Comparison of ENCODE assay signal across 8 mouse cellular contexts in genomic region chr7:41499389-41500049, GRCm38 (mm10). TPM values are rescaled to one million over a fixed set of nuclear protein-coding genes. Genes with fewer than 3 reads are reported as not detected.
DNase-seq lines count a peak whose midpoint lies in the region; ATAC-seq lines count a peak whose summit lies in the region.

Gene Gm20449, minus strand, starts transcription at chr7:41499417.
Gene AW146154, minus strand, starts transcription at chr7:41499890.

- peak; percentile 98 for ATAC-seq in inflammation-experienced regulatory T-cells, adult 6 months
- peak; percentile 99 for ATAC-seq in megakaryocyte-erythroid progenitor cell, adult 5-6 weeks (replicated peaks; ENCODE audit: low FRiP score, low TSS enrichment, poor library complexity, severe bottlenecking)

- intact Hi-C loops in gastrocnemius, postnatal 14 days (cut with DNase I; ENCODE audit: low total_unique reads) = loop anchor here (5.0 kb wide), 2 partner anchors 107 to 138 kb away; partner anchors contain the start of gene AI987944
- intact Hi-C loops in left cerebral cortex, postnatal 10 days (cut with DNase I) = loop anchor here (5.0 to 10.0 kb wide), 3 partner anchors 107 to 1775 kb away; partner anchors contain the start of genes AI987944 and Zfp788

- DNase-seq in adrenal gland, adult (ENCODE audit: inconsistent age in 2 of 2, low spot score in 1 of 2) = peak; percentile 98 to 100
- peak; percentile 93 for DNase-seq in embryo, embryonic 10.5 days (ENCODE audit: low spot score)
- peak; percentile 96 for DNase-seq in gastrocnemius, postnatal 14 days
- DNase-seq in left cerebral cortex, postnatal 10 days (ENCODE audit: extremely low spot score in 1 of 2, low spot score in 2 of 2) = peak; percentile 97 to 99
- DNase-seq in right cerebral cortex, postnatal 25 days = peak; percentile 99
- DNase-seq in urinary bladder, postnatal 4 days (ENCODE audit: low spot score in 2 of 2) = peak; percentile 93 to 97

RNA-seq across cellular contexts. Expression of gene Gm20449, which starts in this region (rescaled TPM):
- under 1 TPM in 1 of 2 experiments, not detected in 1; 0.07 TPM for total RNA-seq in gastrocnemius, postnatal 14 days (2021)
- not detected for polyA plus RNA-seq in inflammation-experienced regulatory T-cells, adult 6 months (2017; shearing (Covaris generic))
- total RNA-seq in left cerebral cortex, postnatal 10 days (2021) = under 1 TPM; 0.11 to 0.18 TPM
- not detected in 2 replicates for total RNA-seq in megakaryocyte-erythroid progenitor cell, adult 5-6 weeks (2014; fragmentation: Nextera tagmentation)
- not detected in 2 replicates for total RNA-seq in megakaryocyte-erythroid progenitor cell, adult 5-6 weeks (2017)

RNA-seq across cellular contexts. Expression of gene AW146154, which starts in this region (rescaled TPM):
- 1 to 10 TPM; 4.0 to 5.2 TPM for total RNA-seq in gastrocnemius, postnatal 14 days (2021)
- 10 to 100 TPM; 17.5 to 21.3 (median 21.2) TPM for polyA plus RNA-seq in inflammation-experienced regulatory T-cells, adult 6 months (2017; shearing (Covaris generic))
- 1 to 10 TPM; 8.4 to 9.5 TPM for total RNA-seq in left cerebral cortex, postnatal 10 days (2021)
- total RNA-seq in megakaryocyte-erythroid progenitor cell, adult 5-6 weeks (2014; fragmentation: Nextera tagmentation) = 16.5 and 20.2 TPM in 2 replicates
- 10.5 and 23.2 TPM in 2 replicates for total RNA-seq in megakaryocyte-erythroid progenitor cell, adult 5-6 weeks (2017)

Comparison
In these comparisons a context has a peak if more than half of its experiments do, and no peak if none do; other contexts are left out.
1. Peak in every context shown above with its lines: DNase-seq and ATAC-seq.